Mouse (Mus musculus) retina, postnatal 7 days (tissue): Measurements from ENCODE around the gene Tom1l2.

Source experiments
- DNase-seq: peaks from one replicate; pipeline ENCODE4 v3.0.0-alpha.2; 2012; ENCODE audit warnings: low read depth, low spot score

The Tom1l2 gene

DNA sequence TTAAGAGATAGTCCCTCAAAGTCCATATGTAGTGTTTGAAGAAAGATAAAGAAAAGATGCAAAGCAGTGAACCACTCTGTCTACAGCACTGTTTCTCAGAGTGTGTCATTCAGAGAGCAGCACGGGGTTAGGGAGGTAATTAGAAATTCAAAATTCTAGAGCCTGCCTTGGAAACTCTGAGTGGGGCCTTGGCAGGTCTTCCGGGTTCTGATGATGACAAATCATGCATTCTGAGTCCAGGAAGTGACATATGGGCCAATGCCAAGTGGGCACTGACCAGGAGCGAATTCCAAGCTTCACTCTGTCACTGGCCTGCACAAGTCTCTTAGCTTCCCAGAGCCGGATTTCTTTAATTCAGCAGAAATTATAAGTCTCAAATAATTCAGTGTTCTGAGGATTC is 6.2 kb downstream of the Tom1l2 start:
- DNase-seq = no peak

DNA sequence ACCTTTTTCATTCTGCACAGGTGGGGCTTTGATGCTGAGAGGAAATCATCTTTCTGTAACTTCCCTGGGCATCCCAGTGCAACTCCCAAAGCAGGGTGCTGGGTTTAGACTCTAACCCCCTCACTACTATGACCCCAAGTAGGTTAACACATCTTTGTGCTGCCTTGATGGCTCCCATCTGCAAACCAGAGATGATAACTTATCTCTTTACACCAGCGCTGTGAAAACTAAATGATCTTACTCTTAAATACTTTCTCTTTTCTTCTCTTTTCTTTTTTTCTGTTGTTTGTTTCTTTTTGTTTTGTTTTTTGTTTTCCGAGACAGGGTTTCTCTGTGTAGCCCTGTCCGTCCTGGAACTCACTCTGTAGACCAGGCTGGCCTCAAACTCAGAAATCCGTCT is 6.8 kb downstream of the Tom1l2 start:
- no peak for DNase-seq

DNA sequence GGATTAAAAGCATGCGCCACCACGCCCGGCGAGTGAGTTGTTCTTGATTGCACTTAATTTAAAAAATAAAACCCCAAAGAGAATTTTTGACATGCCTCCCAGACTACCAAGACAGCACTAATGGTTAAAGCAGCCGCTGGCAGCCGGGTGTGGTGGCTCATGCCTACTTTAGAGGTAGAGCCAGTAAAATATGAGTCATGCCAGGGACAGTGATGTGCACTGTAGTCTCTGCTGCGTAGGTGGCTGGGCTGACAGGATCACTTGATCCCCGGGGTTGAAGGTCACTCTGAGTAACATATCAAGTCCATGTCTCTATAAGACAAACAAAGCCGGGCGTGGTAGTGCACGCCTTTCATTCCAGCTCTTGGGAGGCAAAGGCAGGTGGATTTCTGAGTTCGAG is 13.3 kb downstream of the Tom1l2 start:
- DNase-seq = no peak

GRCm38 (mm10) chr11:60338291-60338690 is 14.4 kb downstream of the Tom1l2 start:
- no peak for DNase-seq

DNA sequence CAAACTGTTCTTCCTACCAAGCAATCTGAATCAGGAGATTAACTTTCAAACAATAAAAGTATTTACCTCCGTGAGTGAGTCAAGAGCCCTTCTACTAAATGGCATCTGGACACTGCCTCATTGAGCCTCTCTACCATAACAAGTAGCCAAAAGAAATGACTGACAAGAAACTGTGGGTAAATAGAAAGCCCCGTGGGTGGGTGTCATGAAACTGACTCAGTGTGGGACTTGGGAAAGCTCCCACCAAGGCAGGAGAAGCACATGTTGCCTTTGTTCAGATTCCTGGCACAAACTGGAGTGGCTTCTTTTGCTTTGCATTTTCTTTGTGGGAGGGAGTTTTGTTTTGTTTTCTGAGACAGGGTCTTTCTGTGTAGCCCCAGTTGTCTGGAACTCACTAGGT is 16.9 kb downstream of the Tom1l2 start:
- DNase-seq = no peak

DNA sequence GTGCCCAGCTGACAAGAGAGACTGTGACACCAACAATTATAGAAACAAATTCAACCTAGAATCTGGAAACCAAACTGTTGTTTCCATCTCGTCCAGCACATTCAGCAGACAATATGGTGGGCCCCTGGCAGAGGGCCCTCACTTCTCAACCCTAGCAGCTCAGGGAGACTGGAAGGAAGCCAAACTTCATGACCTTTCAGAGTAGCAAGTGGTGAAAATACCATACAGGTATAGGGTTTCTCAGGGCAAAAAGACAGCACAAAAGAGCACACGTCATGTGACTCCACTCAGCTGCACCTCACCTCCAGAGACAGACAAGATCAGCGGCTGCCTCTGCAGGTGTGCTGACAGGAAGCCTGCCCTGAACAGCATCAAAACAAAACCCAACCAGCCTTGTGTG is 18.6 kb downstream of the Tom1l2 start:
- no peak for DNase-seq

- DNase-seq = no peak
Measured at GRCm38 (mm10) chr11:60333461-60333860, 19.2 kb downstream of the Tom1l2 start.

GRCm38 (mm10) chr11:60330551-60330950 is 22.2 kb downstream of the Tom1l2 start:
- no peak for DNase-seq

- DNase-seq = no peak
Measured at GRCm38 (mm10) chr11:60323731-60324130, 29.0 kb downstream of the Tom1l2 start.

- DNase-seq = no peak
Measured at GRCm38 (mm10) chr11:60321438-60321837, 31.3 kb downstream of the Tom1l2 start.

DNA sequence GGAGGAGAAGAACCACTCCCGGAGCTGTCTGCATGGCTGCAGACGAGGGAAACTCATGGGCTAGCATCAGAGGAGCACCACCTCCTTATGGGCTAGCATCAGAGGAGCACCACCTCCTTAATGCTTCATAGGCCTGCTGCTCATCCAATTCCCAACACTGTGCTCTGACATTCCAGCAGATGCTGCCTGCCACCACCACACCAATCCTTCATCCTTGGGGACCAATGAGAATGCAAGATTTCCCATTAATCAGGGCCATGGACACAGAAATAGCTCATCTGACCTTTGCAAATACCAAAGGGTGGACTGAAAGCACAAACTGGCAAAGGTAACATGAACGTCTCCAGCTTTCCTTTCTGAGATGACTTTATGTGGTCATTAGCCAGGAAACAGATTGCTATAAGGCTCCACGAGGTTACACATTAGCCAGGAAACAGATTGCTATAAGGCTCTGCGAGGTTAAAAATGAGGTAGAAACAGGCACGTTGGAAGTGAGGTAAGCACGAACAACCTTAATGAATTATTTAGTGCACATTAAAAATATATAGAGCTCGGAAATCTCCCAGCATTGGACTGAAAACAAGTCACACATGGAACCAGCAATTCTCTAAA is 32.2 kb downstream of the Tom1l2 start:
- no peak for DNase-seq

DNA sequence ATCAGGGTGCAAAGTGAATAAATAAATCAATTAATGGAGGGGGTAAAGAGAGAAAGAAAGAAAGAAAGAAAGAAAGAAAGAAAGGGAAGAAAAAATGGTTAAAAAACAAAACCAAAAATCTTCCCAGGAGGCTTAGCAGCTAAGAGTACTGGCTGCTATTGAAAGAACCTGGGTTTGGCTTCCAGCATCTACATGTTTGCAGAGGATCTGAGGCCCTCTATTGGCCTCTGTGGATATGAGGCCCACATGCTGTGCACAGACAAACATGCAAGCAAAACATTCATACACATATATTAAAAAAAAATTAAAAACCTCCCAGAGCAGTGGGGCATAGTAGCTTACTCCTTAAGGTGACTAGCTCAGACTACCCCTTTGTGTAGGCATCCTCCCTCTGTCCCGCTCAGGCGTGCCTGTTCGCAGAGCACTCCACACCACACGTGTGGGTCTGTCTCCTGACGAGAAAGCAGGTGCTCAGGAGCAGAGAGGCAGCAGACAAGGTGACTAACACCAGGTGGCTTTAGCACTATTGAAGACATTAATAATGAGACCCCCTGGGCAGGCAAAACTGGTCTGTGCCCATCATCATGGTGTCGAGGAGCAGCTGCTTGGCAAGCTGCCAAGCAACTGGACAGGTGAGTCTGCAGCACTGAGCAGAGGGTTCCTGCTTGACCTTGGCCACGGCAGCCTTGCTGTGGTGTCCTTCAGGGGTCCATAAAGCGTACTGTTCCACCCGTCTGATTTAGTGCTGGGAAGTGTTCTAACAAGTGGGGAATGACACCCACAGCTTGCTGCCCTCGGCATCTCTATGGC is 33.2 kb downstream of the Tom1l2 start:
- DNase-seq = no peak

DNA sequence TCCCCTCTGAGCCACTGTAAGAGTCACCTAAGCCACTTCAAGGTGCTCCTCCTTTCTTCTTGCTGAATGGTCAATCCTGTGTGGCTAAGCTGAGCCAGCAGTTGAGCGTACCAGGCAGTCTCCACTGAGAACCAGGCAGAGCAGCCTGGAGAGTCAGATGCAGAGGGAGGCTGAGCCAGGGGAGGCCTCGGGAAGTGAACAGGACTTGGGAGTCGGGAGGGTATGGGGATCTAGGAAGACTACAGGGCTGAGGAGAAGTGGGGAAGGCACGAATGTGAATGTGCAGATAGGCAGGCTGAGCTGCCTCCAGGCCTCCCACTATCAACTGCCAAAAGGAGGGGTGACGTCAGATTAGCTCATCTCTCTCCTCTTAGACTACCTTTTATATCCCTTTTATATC is 34.0 kb downstream of the Tom1l2 start:
- DNase-seq = no peak

DNA sequence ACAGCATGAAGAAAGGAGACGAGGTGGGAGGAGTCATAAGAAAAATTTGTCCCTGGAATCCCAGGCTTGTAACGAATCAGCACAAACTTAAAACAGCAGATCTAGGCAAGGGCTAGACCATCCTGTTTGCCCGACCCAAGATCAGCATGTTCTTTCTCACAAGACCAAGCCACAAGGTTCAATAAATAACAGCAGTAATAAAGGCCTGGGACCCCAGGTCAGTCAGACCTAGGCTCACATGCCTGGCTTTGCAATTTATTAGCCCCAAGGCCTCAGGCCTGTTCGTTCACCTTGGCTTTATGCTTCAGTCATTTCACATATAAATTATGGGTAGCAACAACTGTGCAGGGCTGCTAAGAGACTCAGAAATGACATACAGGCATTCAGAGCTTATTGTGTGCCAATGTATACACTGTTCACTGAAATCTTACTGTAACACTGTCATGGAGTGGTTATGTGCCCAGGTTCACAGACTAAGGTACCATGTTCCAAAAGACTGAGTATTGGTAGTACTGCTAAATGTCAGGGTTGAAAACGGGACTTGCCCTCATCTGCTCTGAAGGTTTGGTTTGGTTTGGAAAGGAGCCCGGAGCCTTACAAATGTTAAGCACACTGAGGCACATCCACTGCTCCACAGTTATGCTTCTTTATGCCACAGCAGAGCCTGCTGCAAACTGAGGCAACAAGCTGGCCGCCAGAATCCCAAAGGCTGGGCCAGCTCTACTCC is 35.2 kb downstream of the Tom1l2 start:
- DNase-seq = no peak

- no peak for DNase-seq
Measured at GRCm38 (mm10) chr11:60316883-60317282, 35.8 kb downstream of the Tom1l2 start.

DNA sequence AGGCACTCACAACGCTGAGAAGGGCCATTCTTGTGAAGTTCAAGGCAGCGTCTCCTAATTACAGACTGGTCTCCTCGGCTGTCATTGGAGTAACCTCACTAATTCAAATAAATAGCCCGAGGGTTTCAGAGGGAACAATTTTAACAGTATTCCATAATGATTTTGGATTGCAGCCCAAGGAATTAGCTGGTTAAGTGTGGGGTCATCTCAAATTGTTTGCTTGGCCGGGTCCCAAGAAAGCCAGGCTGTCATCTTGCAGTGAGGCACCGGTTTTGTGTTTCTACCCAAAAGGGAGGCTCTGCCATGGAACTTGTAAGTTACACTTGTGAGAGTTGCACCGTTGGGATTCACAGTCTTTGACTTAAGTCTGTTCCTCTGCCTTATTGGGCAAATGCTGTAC is 36.5 kb downstream of the Tom1l2 start:
- DNase-seq = no peak

- DNase-seq = peak; percentile 81
Measured at GRCm38 (mm10) chr11:60311025-60311854, 41.5 kb downstream of the Tom1l2 start.

- DNase-seq = no peak
Measured at GRCm38 (mm10) chr11:60309875-60310274, 42.8 kb downstream of the Tom1l2 start.

DNA sequence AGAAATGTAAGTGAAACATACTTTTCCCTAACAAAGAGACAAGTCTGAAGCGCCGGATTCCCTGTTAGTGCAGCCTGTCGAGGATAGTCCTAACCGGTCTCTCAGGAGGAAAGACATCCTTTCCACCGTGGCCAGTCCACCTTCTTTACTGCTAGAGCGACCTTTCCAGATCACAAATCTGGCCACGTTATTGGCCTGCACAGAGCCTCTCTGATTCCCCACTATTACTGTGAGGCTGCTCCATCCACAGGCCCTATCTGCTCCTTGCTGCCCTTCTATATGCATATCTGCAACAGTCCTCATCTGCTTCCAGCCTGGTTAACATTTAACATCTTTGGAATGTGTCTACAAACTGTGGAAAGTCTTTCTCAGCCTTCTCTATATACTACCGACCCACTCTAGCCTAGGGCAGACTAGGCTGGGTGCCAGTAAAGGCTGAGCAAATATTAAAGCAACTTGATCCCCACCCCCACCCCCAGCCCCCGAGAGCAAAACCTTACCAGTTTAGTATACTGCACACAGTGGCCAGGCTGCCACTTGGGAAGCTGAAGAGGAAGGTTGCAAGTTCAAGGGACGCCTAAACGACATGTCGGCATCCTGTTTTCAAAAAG is 44.1 kb downstream of the Tom1l2 start:
- DNase-seq = no peak

GRCm38 (mm10) chr11:60308061-60308460 is 44.6 kb downstream of the Tom1l2 start:
- DNase-seq = no peak

GRCm38 (mm10) chr11:60307375-60307825 is 45.3 kb downstream of the Tom1l2 start:
- no peak for DNase-seq
